Mouse (Mus musculus) liver, embryonic 14.5 days (tissue): Measurements from ENCODE around the gene Gmnc. TPM values are rescaled to one million over a fixed set of nuclear protein-coding genes. Genes with fewer than 3 reads are reported as not detected.
A peak's percentile ranks its signal among the peaks of the same experiment; 100 is the strongest.

Experiments used
- ATAC-seq: fragments of 200-750 bp; cut with Nextera tagmentation; 2 replicates; pipeline ENCODE4 v1.8.0; 2017; ENCODE audit warnings: moderate number of reproducible peaks, mild to moderate bottlenecking, moderate library complexity; ENCODE audit not compliant: insufficient read depth
- DNase-seq, 3 experiments: peaks; one replicate each; pipeline ENCODE4 v3.0.0-alpha.2; 2012 to 2013; ENCODE audit warnings: low read depth in 3 of 3, low spot score in 3 of 3
- H3K27ac ChIP-seq: fragments of 300-500 bp; sonication (generic); 2 replicates; pipeline ENCODE4 v1.5.1; 2014; ENCODE audit warnings: moderate library complexity, mild to moderate bottlenecking, control low read depth, inconsistent platforms
- H3K27me3 ChIP-seq: fragments of 300-500 bp; sonication (generic); 2 replicates; pipeline ENCODE4 v1.6.1; 2014; ENCODE audit warnings: mild to moderate bottlenecking, low read length, moderate library complexity; ENCODE audit not compliant: control insufficient read depth, insufficient read depth
- H3K36me3 ChIP-seq: fragments of 300-500 bp; sonication (generic); replicated peaks from 2 replicates; pipeline ENCODE4 v1.6.1; 2014; ENCODE audit warnings: low read depth; ENCODE audit not compliant: control insufficient read depth, insufficient read depth
- H3K4me1 ChIP-seq, 2 experiments: fragments of 200-500 bp in 1 of 2; fragments of 300-500 bp in 1 of 2; sonication (generic) in 1 of 2; replicated peaks; 2 replicates each; pipeline ENCODE4 v1.6.1; 2012 to 2014; ENCODE audit warnings: antibody characterized with exemption in 1 of 2, inconsistent platforms in 1 of 2, low read length in 1 of 2; ENCODE audit not compliant: control insufficient read depth in 2 of 2, insufficient read depth in 2 of 2
- H3K4me2 ChIP-seq: fragments of 300-500 bp; sonication (generic); 2 replicates; pipeline ENCODE4 v1.6.1; 2014; ENCODE audit warnings: low read depth, mild to moderate bottlenecking, control low read depth, moderate library complexity
- H3K4me3 ChIP-seq, 2 experiments: fragments of 200-500 bp in 1 of 2; fragments of 300-500 bp in 1 of 2; sonication (generic) in 1 of 2; 2 replicates each; pipeline ENCODE4 v1.5.1; 2012 to 2014; ENCODE audit warnings: low read depth in 2 of 2, low read length in 2 of 2, mild to moderate bottlenecking in 2 of 2, control low read depth in 1 of 2, inconsistent platforms in 1 of 2, moderate library complexity in 1 of 2; ENCODE audit not compliant: insufficient read depth in 1 of 2
- H3K9ac ChIP-seq: fragments of 300-500 bp; sonication (generic); replicated peaks from 2 replicates; pipeline ENCODE4 v1.6.1; 2014; ENCODE audit warnings: mild to moderate bottlenecking, control low read depth, moderate library complexity
- H3K9me3 ChIP-seq: fragments of 300-500 bp; sonication (generic); 2 replicates; pipeline ENCODE4 v1.6.1; 2016; ENCODE audit warnings: low read length, mixed read lengths; ENCODE audit not compliant: control insufficient read depth
- CTCF ChIP-seq: IDR thresholded peaks from 2 replicates; pipeline ENCODE4 v1.5.1; 2016; ENCODE audit warnings: antibody characterized with exemption, low read depth, control low read depth
- EP300 ChIP-seq: IDR thresholded peaks from 2 replicates; pipeline ENCODE4 v1.6.1; 2016; ENCODE audit warnings: antibody characterized with exemption, low read depth
- WGBS: fragments of 180-500 bp; shearing (Covaris S2); extraction: QIAGEN DNeasy Blood & Tissue Kit; methylation state at CpG from one replicate; pipeline ENCODE4 v1.1.7; 2014; ENCODE audit not compliant: insufficient replicate concordance; 5-methylcytosine and 5-hydroxymethylcytosine counted together
- polyA plus RNA-seq, 2 experiments: library from polyadenylated mRNA; depleted of rRNA in 1 of 2; stranded (reverse) in 1 of 2; unstranded in 1 of 2; fragments of >200 nt; fragmentation: Nextera tagmentation in 1 of 2; extraction: Ambion mirVana in 1 of 2; gene quantifications; 2 replicates each; pipeline versions ENCODE4 v1.2.1 to v1.2.3; 2012 to 2014

The Gmnc gene
- polyA plus RNA-seq, 2 experiments: 0.01 TPM; not detected in 1

DNA sequence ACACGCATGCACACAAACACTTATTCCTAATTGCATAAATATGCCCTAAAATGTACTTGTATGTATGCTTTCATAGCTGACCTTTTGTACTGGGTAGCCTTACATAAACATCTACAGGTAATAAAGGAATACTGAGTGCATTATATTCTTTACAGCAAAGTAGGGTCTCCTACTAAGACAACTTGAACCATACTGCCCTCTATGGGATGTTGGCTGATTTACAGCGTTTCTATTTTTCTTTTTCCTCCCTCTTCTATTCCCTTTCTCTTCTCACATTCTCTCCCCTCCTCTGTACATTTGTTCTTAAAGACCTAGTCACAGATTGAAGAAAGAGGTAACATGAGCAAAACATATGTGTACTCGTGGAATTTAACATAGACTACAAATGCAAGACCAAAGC is 9.3 kb downstream of the Gmnc start:
- Histone ChIP-seq H3K4me3 (no peak overlapping the region), H3K27ac (no peak overlapping the region), H3K4me1 (no peaks in the 10 kb centered on the region), H3K36me3 (no peaks in the 10 kb centered on the region), H3K27me3 (no peaks in the 10 kb centered on the region), H3K9me3 (no peaks in the 10 kb centered on the region), H3K4me2 (no peak overlapping the region), H3K9ac (no peak overlapping the region)
- WGBS: 26% methylated on average over 3 of the region's 3 CpGs
- ATAC-seq: no peak
- TF ChIP-seq CTCF (peak; percentile 15; the same call in 1 of the 2 replicates), EP300 (no peak)
- DNase-seq: no peak

DNA sequence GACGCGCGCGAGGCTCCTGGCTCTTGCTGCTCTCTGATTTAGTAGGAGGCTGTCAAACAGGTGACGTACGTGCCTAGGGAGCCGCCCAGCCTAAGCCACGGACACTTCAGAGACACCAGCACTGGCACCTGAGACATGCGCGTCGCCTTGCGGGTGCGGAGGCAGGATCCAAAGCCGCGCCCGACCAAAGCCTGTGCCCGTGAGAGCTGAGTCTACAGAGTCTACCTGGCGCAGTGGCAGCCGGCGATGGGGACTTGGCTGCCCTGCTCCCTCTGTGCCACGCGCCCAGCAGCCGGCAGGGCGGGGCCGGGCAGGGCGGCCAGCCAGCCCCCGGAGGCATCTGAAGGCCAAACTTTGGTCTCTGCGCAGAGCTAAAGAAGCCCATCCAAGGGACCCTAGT is 23.5 kb downstream of the Gmnc start:
- no peaks in the 10 kb centered on the region for H3K36me3 ChIP-seq
- DNase-seq: no peak
- H3K27ac ChIP-seq: no peak overlapping the region
- H3K4me2 ChIP-seq: no peak overlapping the region
- 4% methylated on average over 28 of the region's 28 CpGs for WGBS
- H3K9ac ChIP-seq: no peak overlapping the region
- no peaks in the 10 kb centered on the region for H3K27me3 ChIP-seq
- ATAC-seq: no peak
- no peaks in the 10 kb centered on the region for H3K9me3 ChIP-seq
- TF ChIP-seq EP300 (no peak), CTCF (no peak)
- H3K4me3 ChIP-seq: no peak overlapping the region
- H3K4me1 ChIP-seq: no peaks in the 10 kb centered on the region

GRCm38 (mm10) chr16:26966830-26967229 is 24.6 kb downstream of the Gmnc start:
- no peaks in the 10 kb centered on the region for H3K36me3 ChIP-seq
- no peaks in the 10 kb centered on the region for H3K9me3 ChIP-seq
- no peak for ATAC-seq
- H3K4me1 ChIP-seq: no peaks in the 10 kb centered on the region
- H3K27me3 ChIP-seq: no peaks in the 10 kb centered on the region
- no peak overlapping the region for H3K4me2 ChIP-seq
- 70% methylated on average over 2 of the region's 2 CpGs for WGBS
- H3K9ac ChIP-seq: no peak overlapping the region
- H3K4me3 ChIP-seq: no peak overlapping the region
- H3K27ac ChIP-seq: no peak overlapping the region
- no peak for TF ChIP-seq CTCF
- no peak for TF ChIP-seq EP300
- DNase-seq: no peak

DNA sequence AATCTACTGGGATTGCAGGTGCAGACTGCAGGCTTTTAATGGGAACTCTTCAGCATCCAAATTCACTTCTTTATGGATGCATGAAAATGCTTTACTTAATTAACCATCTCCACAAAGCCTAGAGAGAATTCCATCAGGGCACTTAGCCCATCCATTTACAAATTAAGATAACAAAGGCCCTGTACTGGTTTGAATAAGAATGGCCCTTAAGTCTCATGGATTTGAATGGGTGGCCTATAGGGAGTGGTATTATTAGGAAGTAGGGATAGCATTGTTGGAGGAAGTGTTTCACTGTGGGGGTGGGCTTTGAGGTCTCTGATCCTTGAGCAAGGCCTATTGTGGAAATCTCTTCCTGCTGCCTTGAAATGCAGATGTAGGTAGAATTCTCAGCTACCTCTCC is 29.5 kb downstream of the Gmnc start:
- H3K9me3 ChIP-seq: no peaks in the 10 kb centered on the region
- DNase-seq (no peak), ATAC-seq (no peak)
- H3K4me1 ChIP-seq: no peaks in the 10 kb centered on the region
- no peak overlapping the region for H3K4me2 ChIP-seq
- no peak overlapping the region for H3K27ac ChIP-seq
- H3K4me3 ChIP-seq: no peak overlapping the region
- H3K27me3 ChIP-seq: no peaks in the 10 kb centered on the region
- H3K36me3 ChIP-seq: no peaks in the 10 kb centered on the region
- TF ChIP-seq EP300 (no peak), CTCF (no peak)
- no peak overlapping the region for H3K9ac ChIP-seq

- H3K27ac ChIP-seq: no peak overlapping the region
- WGBS: 67% methylated on average over 3 of the region's 3 CpGs
These were observed 39.9 kb downstream of the Gmnc start for GRCm38 (mm10) chr16:26951601-26952000.

More at GRCm38 (mm10) chr16:26951601-26952000, 39.9 kb downstream of the Gmnc start:
- Histone ChIP-seq H3K9ac (no peak overlapping the region), H3K27me3 (no peaks in the 10 kb centered on the region), H3K4me3 (no peak overlapping the region), H3K9me3 (no peaks in the 10 kb centered on the region), H3K36me3 (no peaks in the 10 kb centered on the region), H3K4me2 (no peak overlapping the region), H3K4me1 (no peaks in the 10 kb centered on the region)
- no peak for ATAC-seq
- no peak for DNase-seq
- TF ChIP-seq CTCF (no peak), EP300 (no peak)
